Comparison of ENCODE assay signal across 17 mouse cellular contexts in the genomic region with DNA sequence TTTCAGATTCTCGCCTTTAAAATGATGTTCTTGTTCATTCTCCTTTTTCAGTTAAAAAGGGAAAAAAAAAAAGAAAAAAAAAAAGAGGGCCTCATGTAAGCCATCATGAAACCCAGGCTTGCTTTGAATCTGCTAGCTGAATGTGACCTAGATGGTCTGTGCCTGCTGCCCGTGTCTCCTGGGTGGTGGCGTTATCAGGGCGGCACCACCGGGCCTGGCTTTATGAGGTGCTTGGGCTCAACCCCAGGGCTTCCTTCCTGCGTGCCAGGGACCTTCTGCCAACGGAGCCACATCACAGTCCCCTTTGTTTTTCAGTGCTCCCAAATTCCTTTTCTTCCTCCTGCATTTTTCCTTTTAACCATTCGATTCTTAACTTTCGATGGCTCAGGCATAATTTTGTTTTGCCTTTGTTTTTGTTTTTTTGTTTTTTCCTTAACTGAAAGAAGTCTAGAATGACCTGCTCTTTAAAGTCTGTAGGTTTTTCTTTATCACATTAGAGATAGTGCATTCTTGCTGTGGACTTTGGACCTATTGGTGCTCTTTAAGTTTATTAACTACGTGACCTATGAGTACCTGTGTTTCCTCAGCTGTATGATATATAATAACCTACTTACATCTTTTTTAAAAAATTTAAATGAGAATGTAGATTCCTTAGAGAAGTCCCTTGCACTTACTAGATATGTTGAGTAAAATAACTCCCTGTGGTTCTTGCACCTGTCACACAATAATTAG. TPM values are rescaled to one million over a fixed set of nuclear protein-coding genes. Genes with fewer than 3 reads are reported as not detected.
DNase-seq lines count a peak whose midpoint lies in the region; ATAC-seq lines count a peak whose summit lies in the region.
"Had no signal": no experiment of that assay in that cellular context is flagged by ENCODE, and none has a peak within 500 bp of the region (broad histone marks: within the 10 kb centered on the region; RNA-seq: fewer than 3 reads in every experiment).

No protein-coding gene starts in this region.

- H3K4me3 ChIP-seq in intestine, embryonic 16.5 days (ENCODE audit: low read length) = no peak overlapping the region
- H3K4me3 ChIP-seq: embryonic facial prominence, embryonic 15.5 days; heart, embryonic 15.5 days; hindbrain, embryonic 15.5 days had no signal

- peak; percentile 15 to 31 for DNase-seq in lung, adult 18-20 months
- no peak for DNase-seq in lung, postnatal 4 days
- DNase-seq in yolk sac, embryonic 10.5 days (ENCODE audit: low spot score) = no peak
- no peak for DNase-seq in thymus, postnatal 25 days
- DNase-seq in right cerebral cortex, postnatal 4 days = no peak
- DNase-seq: adrenal gland, postnatal 14 days; B cell, adult 2 months; cerebellum, adult 11-12 months; forebrain, postnatal 0 days; lung, adult 2 months; thymus, postnatal 36 days had no signal

- H3K9me3 ChIP-seq in intestine, embryonic 16.5 days (ENCODE audit: control insufficient read depth, low read length) = no peaks in the 10 kb centered on the region
- H3K9me3 ChIP-seq: embryonic facial prominence, embryonic 15.5 days; heart, embryonic 15.5 days; hindbrain, embryonic 15.5 days had no signal

- peak; percentile 89 for ATAC-seq in intestine, embryonic 16.5 days
- peak; percentile 57; the same call in 1 of the 2 replicates for ATAC-seq in megakaryocyte, adult 5-6 weeks (ENCODE audit: poor library complexity, severe bottlenecking)
- ATAC-seq: forebrain, postnatal 0 days had no signal

- H3K4me2 ChIP-seq in intestine, embryonic 16.5 days (ENCODE audit: low read depth, low read length) = peak overlapping the region; percentile 30; the same call in 1 of the 2 replicates
- H3K4me2 ChIP-seq: embryonic facial prominence, embryonic 15.5 days; heart, embryonic 15.5 days; hindbrain, embryonic 15.5 days had no signal

- H3K27ac ChIP-seq in intestine, embryonic 16.5 days (ENCODE audit: low read length) = peak overlapping the region; percentile 54; the same call in 1 of the 2 replicates
- H3K27ac ChIP-seq: embryonic facial prominence, embryonic 15.5 days; heart, embryonic 15.5 days; hindbrain, embryonic 15.5 days; kidney, postnatal 0 days had no signal

- H3K27me3 ChIP-seq in intestine, embryonic 16.5 days (replicated peaks; ENCODE audit: control insufficient read depth, insufficient read depth, low read length) = no peaks in the 10 kb centered on the region
- H3K27me3 ChIP-seq: embryonic facial prominence, embryonic 15.5 days; heart, embryonic 15.5 days; hindbrain, embryonic 15.5 days had no signal

- 62% methylated on average over 10 of the region's 10 CpGs for WGBS in intestine, embryonic 16.5 days

- H3K4me1 ChIP-seq in intestine, embryonic 16.5 days (ENCODE audit: control insufficient read depth, insufficient read depth, low read length) = peaks cover 16% of the 10 kb centered on the region

- no peak overlapping the region for H3K9ac ChIP-seq in intestine, embryonic 16.5 days (ENCODE audit: low read depth, low read length)
- H3K9ac ChIP-seq: embryonic facial prominence, embryonic 15.5 days; forebrain, postnatal 0 days; heart, embryonic 15.5 days; hindbrain, embryonic 15.5 days had no signal

- H3K36me3 ChIP-seq in intestine, embryonic 16.5 days (ENCODE audit: control insufficient read depth, insufficient read depth, low read length) = no peaks in the 10 kb centered on the region

RNA-seq across cellular contexts. Expression of a gene that starts 7.5 kb away (rescaled TPM):
- polyA plus RNA-seq in intestine, embryonic 16.5 days (2015; fragmentation: Nextera tagmentation; extraction: Ambion mirVana) = 94.5 and 97.3 TPM in 2 replicates
- 1.1 TPM in 2 replicates for total RNA-seq in megakaryocyte, adult 5-6 weeks (2015)
- total RNA-seq in megakaryocyte, adult 5-6 weeks (2017) = 0.26 and 1.5 TPM in 2 replicates

Comparison
In these comparisons a context has a peak if more than half of its experiments do, and no peak if none do; other contexts are left out.
1. DNase-seq: peak in lung, adult 18-20 months (2 of 2); none in lung, postnatal 4 days (0 of 2), yolk sac, embryonic 10.5 days (single experiment), thymus, postnatal 25 days (single experiment) and right cerebral cortex, postnatal 4 days (single experiment).